Mouse (Mus musculus): ENCODE data around the gene Rbl1. TPM values are rescaled to one million over a fixed set of nuclear protein-coding genes. Genes with fewer than 3 reads are reported as not detected.
"Not testable (repeated sequence)": the region's sequence is repeated elsewhere in the genome, so short reads cannot be mapped to it uniquely, and the experiment has no call there.

Rbl1 gene
- polyA plus RNA-seq, 1 experiment from 2014 or later = 5.7 TPM

GRCm38 (mm10) chr2:157176248-157176647 lies 28.1 kb downstream of the Rbl1 start:
- Histone ChIP-seq H3K27ac (no peak overlapping the region), H3K9me3 (ENCODE audit: control insufficient read depth, low read length) (no peaks in the 10 kb centered on the region), H3K4me3 (replicated peaks; ENCODE audit: low read length) (no peak overlapping the region), H3K4me2 (replicated peaks) (no peak overlapping the region), H3K4me1 (replicated peaks; ENCODE audit: control insufficient read depth, insufficient read depth, low read length) (no peaks in the 10 kb centered on the region), H3K9ac (no peak overlapping the region), H3K27me3 (ENCODE audit: control insufficient read depth, insufficient read depth, low read length) (no peaks in the 10 kb centered on the region), H3K36me3 (replicated peaks; ENCODE audit: control insufficient read depth, insufficient read depth) (peaks cover 36% of the 10 kb centered on the region)
- 99% methylated on average over 3 of the region's 3 CpGs for WGBS
- DNase-seq (ENCODE audit: low spot score) = no peak
- ATAC-seq (ENCODE audit: low FRiP score) = no peak

GRCm38 (mm10) chr2:157174416-157174815 lies 29.9 kb downstream of the Rbl1 start:
- Histone ChIP-seq H3K4me1 (replicated peaks; ENCODE audit: control insufficient read depth, insufficient read depth, low read length) (0 out of 2 replicates have a peak, but pooled peaks cover 6% of the 10 kb centered on the region), H3K36me3 (replicated peaks; ENCODE audit: control insufficient read depth, insufficient read depth) (peaks cover 38% of the 10 kb centered on the region), H3K27me3 (ENCODE audit: control insufficient read depth, insufficient read depth, low read length) (no peaks in the 10 kb centered on the region), H3K9me3 (ENCODE audit: control insufficient read depth, low read length) (no peaks in the 10 kb centered on the region), H3K9ac (no peak overlapping the region), H3K27ac (no peak overlapping the region), H3K4me3 (replicated peaks; ENCODE audit: low read length) (no peak overlapping the region), H3K4me2 (replicated peaks) (no peak overlapping the region)
- no peak for DNase-seq (ENCODE audit: low spot score)
- 77% methylated on average over 5 of the region's 5 CpGs for WGBS
- no peak for ATAC-seq (ENCODE audit: low FRiP score)

GRCm38 (mm10) chr2:157173555-157173954 lies 30.8 kb downstream of the Rbl1 start:
- no peak overlapping the region for H3K4me3 ChIP-seq (replicated peaks; ENCODE audit: low read length)
- H3K27ac ChIP-seq = no peak overlapping the region
- no peak overlapping the region for H3K9ac ChIP-seq
- H3K4me2 ChIP-seq (replicated peaks) = no peak overlapping the region
- 0 out of 2 replicates have a peak, but pooled peaks cover 6% of the 10 kb centered on the region for H3K4me1 ChIP-seq (replicated peaks; ENCODE audit: control insufficient read depth, insufficient read depth, low read length)
- H3K9me3 ChIP-seq (ENCODE audit: control insufficient read depth, low read length) = no peaks in the 10 kb centered on the region
- H3K27me3 ChIP-seq (ENCODE audit: control insufficient read depth, insufficient read depth, low read length) = no peaks in the 10 kb centered on the region
- peaks cover 46% of the 10 kb centered on the region for H3K36me3 ChIP-seq (replicated peaks; ENCODE audit: control insufficient read depth, insufficient read depth)
- DNase-seq (ENCODE audit: low spot score) (no peak), ATAC-seq (ENCODE audit: low FRiP score) (no peak)
- WGBS = 94% methylated on average over 6 of the region's 6 CpGs

GRCm38 (mm10) chr2:157172984-157173383 lies 31.4 kb downstream of the Rbl1 start:
- ATAC-seq (ENCODE audit: low FRiP score) (no peak), DNase-seq (ENCODE audit: low spot score) (no peak)
- Histone ChIP-seq H3K36me3 (replicated peaks; ENCODE audit: control insufficient read depth, insufficient read depth) (peaks cover 49% of the 10 kb centered on the region), H3K27me3 (ENCODE audit: control insufficient read depth, insufficient read depth, low read length) (no peaks in the 10 kb centered on the region), H3K9ac (no peak overlapping the region), H3K4me2 (replicated peaks) (no peak overlapping the region), H3K4me3 (replicated peaks; ENCODE audit: low read length) (no peak overlapping the region), H3K9me3 (ENCODE audit: control insufficient read depth, low read length) (no peaks in the 10 kb centered on the region), H3K4me1 (replicated peaks; ENCODE audit: control insufficient read depth, insufficient read depth, low read length) (0 out of 2 replicates have a peak, but pooled peaks cover 6% of the 10 kb centered on the region), H3K27ac (no peak overlapping the region)
- WGBS = 96% methylated on average over 6 of the region's 6 CpGs

GRCm38 (mm10) chr2:157170626-157171025 lies 33.7 kb downstream of the Rbl1 start:
- Histone ChIP-seq H3K27ac (peak overlapping the region; percentile 4; the same call in 1 of the 2 replicates), H3K9ac (peak overlapping the region; percentile 36; the same call in 1 of the 2 replicates), H3K36me3 (replicated peaks; ENCODE audit: control insufficient read depth, insufficient read depth) (peaks cover 55% of the 10 kb centered on the region), H3K9me3 (ENCODE audit: control insufficient read depth, low read length) (no peaks in the 10 kb centered on the region), H3K4me2 (replicated peaks) (no peak overlapping the region), H3K4me1 (replicated peaks; ENCODE audit: control insufficient read depth, insufficient read depth, low read length) (0 out of 2 replicates have a peak, but pooled peaks cover 6% of the 10 kb centered on the region), H3K27me3 (ENCODE audit: control insufficient read depth, insufficient read depth, low read length) (no peaks in the 10 kb centered on the region), H3K4me3 (replicated peaks; ENCODE audit: low read length) (no peak overlapping the region)
- no peak for ATAC-seq (ENCODE audit: low FRiP score)
- 27% methylated on average over 6 of the region's 6 CpGs for WGBS
- no peak for DNase-seq (ENCODE audit: low spot score)

GRCm38 (mm10) chr2:157170166-157170565 lies 34.2 kb downstream of the Rbl1 start:
- Histone ChIP-seq H3K4me2 (replicated peaks) (no peak overlapping the region), H3K9ac (peak overlapping the region; percentile 36; the same call in 1 of the 2 replicates), H3K27me3 (ENCODE audit: control insufficient read depth, insufficient read depth, low read length) (no peaks in the 10 kb centered on the region), H3K4me1 (replicated peaks; ENCODE audit: control insufficient read depth, insufficient read depth, low read length) (0 out of 2 replicates have a peak, but pooled peaks cover 6% of the 10 kb centered on the region), H3K27ac (peak overlapping the region; percentile 4; the same call in 1 of the 2 replicates), H3K9me3 (ENCODE audit: control insufficient read depth, low read length) (no peaks in the 10 kb centered on the region), H3K36me3 (replicated peaks; ENCODE audit: control insufficient read depth, insufficient read depth) (peaks cover 50% of the 10 kb centered on the region), H3K4me3 (replicated peaks; ENCODE audit: low read length) (no peak overlapping the region)
- WGBS = 13% methylated on average over 5 of the region's 5 CpGs
- ATAC-seq (ENCODE audit: low FRiP score) = peak; percentile 68; the same call in 1 of the 2 replicates
- DNase-seq (ENCODE audit: low spot score) = peak; percentile 60

GRCm38 (mm10) chr2:157166371-157167080 lies 37.8 kb downstream of the Rbl1 start:
- H3K9me3 ChIP-seq (ENCODE audit: control insufficient read depth, low read length) = no peaks in the 10 kb centered on the region
- no peak overlapping the region for H3K27ac ChIP-seq
- WGBS = 95% methylated on average over 12 of the region's 12 CpGs
- no peak overlapping the region for H3K9ac ChIP-seq
- H3K4me3 ChIP-seq (replicated peaks; ENCODE audit: low read length) = no peak overlapping the region
- peaks cover 55% of the 10 kb centered on the region for H3K36me3 ChIP-seq (replicated peaks; ENCODE audit: control insufficient read depth, insufficient read depth)
- H3K4me1 ChIP-seq (replicated peaks; ENCODE audit: control insufficient read depth, insufficient read depth, low read length) = 0 out of 2 replicates have a peak, but pooled peaks cover 6% of the 10 kb centered on the region
- no peak for ATAC-seq (ENCODE audit: low FRiP score)
- DNase-seq (ENCODE audit: low spot score) = no peak
- H3K27me3 ChIP-seq (ENCODE audit: control insufficient read depth, insufficient read depth, low read length) = no peaks in the 10 kb centered on the region
- H3K4me2 ChIP-seq (replicated peaks) = no peak overlapping the region

GRCm38 (mm10) chr2:157165312-157166224 lies 38.8 kb downstream of the Rbl1 start:
- not testable (repeated sequence) for H3K27ac ChIP-seq; H3K27me3 ChIP-seq (ENCODE audit: control insufficient read depth, insufficient read depth, low read length); ATAC-seq (ENCODE audit: low FRiP score); H3K9me3 ChIP-seq (ENCODE audit: control insufficient read depth, low read length); H3K9ac ChIP-seq; H3K4me2 ChIP-seq (replicated peaks); DNase-seq (ENCODE audit: low spot score); H3K4me3 ChIP-seq (replicated peaks; ENCODE audit: low read length); H3K4me1 ChIP-seq (replicated peaks; ENCODE audit: control insufficient read depth, insufficient read depth, low read length)
- H3K36me3 ChIP-seq (replicated peaks; ENCODE audit: control insufficient read depth, insufficient read depth) = peaks cover 62% of the 10 kb centered on the region

- Histone ChIP-seq H3K36me3 (replicated peaks; ENCODE audit: control insufficient read depth, insufficient read depth) (peaks cover 67% of the 10 kb centered on the region), H3K9me3 (ENCODE audit: control insufficient read depth, low read length) (no peaks in the 10 kb centered on the region), H3K27ac (no peak overlapping the region), H3K27me3 (ENCODE audit: control insufficient read depth, insufficient read depth, low read length) (no peaks in the 10 kb centered on the region), H3K9ac (no peak overlapping the region), H3K4me2 (replicated peaks) (no peak overlapping the region), H3K4me1 (replicated peaks; ENCODE audit: control insufficient read depth, insufficient read depth, low read length) (no peaks in the 10 kb centered on the region), H3K4me3 (replicated peaks; ENCODE audit: low read length) (no peak overlapping the region)
- DNase-seq (ENCODE audit: low spot score) = no peak
- WGBS = 90% methylated on average over 2 of the region's 2 CpGs
- no peak for ATAC-seq (ENCODE audit: low FRiP score)
Measured at GRCm38 (mm10) chr2:157164101-157164500, 40.2 kb downstream of the Rbl1 start.

Data from hindbrain, embryonic 14.5 days (tissue).